Mouse (Mus musculus) testis, adult 2 months (tissue): ENCODE results near the gene Poc5. TPM values are rescaled to one million over a fixed set of nuclear protein-coding genes. Genes with fewer than 3 reads are reported as not detected.
A peak's percentile ranks its signal among the peaks of the same experiment; 100 is the strongest.

Source experiments
- H3K27ac ChIP-seq: fragments of 200-500 bp; 2 replicates; pipeline ENCODE4 v1.5.1; 2012; ENCODE audit warnings: low read depth, low read length; ENCODE audit not compliant: control insufficient read depth, insufficient read depth
- H3K27me3 ChIP-seq: fragments of 200-500 bp; 2 replicates; pipeline ENCODE4 v1.6.1; 2012; ENCODE audit warnings: mild to moderate bottlenecking, low read length, moderate library complexity; ENCODE audit not compliant: control insufficient read depth, insufficient read depth
- H3K36me3 ChIP-seq: fragments of 200-500 bp; 2 replicates; pipeline ENCODE4 v1.6.1; 2012; ENCODE audit warnings: mild to moderate bottlenecking, low read length; ENCODE audit not compliant: control insufficient read depth, insufficient read depth
- H3K4me1 ChIP-seq: fragments of 200-500 bp; 2 replicates; pipeline ENCODE4 v1.6.1; 2012; ENCODE audit warnings: low read length; ENCODE audit not compliant: control insufficient read depth, insufficient read depth
- H3K4me3 ChIP-seq: fragments of 200-500 bp; 2 replicates; pipeline ENCODE4 v1.5.1; 2012; ENCODE audit warnings: low read depth, mild to moderate bottlenecking, low read length, moderate library complexity, mixed read lengths; ENCODE audit not compliant: control insufficient read depth
- CTCF ChIP-seq: fragments of 200-500 bp; IDR thresholded peaks from 2 replicates; pipeline ENCODE4 v1.5.1; 2012; ENCODE audit warnings: low read depth, mild to moderate bottlenecking, inconsistent platforms, low read length, moderate library complexity; ENCODE audit not compliant: control insufficient read depth, insufficient read depth, insufficient replicate concordance
- POLR2A ChIP-seq: fragments of 200-500 bp; IDR thresholded peaks from 2 replicates; pipeline ENCODE4 v1.6.1; 2012; ENCODE audit warnings: low read depth, mild to moderate bottlenecking, inconsistent platforms, low read length, moderate library complexity; ENCODE audit not compliant: control insufficient read depth
- polyA plus RNA-seq: library from polyadenylated mRNA; depleted of rRNA; stranded (reverse); fragments of >200 nt; gene quantifications from 2 replicates; pipeline ENCODE4 v1.2.3, GENCODE M21; 2012

The Poc5 gene
- polyA plus RNA-seq, 1 experiment: 16.2 TPM

DNA sequence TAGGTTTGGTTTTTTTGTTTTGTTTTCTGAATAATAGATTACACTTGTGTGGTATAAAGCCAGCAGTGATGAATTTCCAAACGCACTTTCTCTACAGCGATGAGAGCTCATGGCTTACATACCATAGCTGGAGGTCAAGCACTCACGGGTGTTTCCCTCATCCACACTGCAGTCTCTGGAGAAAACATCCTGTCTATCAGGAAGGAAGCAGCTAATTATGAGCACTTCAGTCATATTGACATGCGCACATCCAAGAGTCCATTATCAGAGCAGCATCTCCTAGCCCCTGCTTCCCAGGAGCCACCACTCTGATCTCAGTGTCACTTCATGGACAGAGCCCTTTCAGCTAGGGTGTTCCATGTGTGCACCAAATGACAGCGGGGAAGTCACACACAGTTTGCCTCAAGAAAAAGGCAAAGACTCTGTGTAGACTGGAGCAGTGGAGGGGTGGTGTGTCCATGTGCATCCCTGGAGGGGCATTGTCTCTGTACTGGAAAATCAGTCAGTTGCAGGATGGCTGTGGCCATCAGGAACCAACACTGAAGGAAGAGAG lies 29.2 kb downstream of the Poc5 start:
- H3K27ac ChIP-seq: peak overlapping the region; percentile 81
- H3K4me3 ChIP-seq: no peak overlapping the region
- no peak for TF ChIP-seq POLR2A
- no peak for TF ChIP-seq CTCF
- H3K27me3 ChIP-seq: no peaks in the 10 kb centered on the region
- H3K4me1 ChIP-seq: peaks cover 5% of the 10 kb centered on the region; the same call in 1 of the 2 replicates
- H3K36me3 ChIP-seq: no peaks in the 10 kb centered on the region

DNA sequence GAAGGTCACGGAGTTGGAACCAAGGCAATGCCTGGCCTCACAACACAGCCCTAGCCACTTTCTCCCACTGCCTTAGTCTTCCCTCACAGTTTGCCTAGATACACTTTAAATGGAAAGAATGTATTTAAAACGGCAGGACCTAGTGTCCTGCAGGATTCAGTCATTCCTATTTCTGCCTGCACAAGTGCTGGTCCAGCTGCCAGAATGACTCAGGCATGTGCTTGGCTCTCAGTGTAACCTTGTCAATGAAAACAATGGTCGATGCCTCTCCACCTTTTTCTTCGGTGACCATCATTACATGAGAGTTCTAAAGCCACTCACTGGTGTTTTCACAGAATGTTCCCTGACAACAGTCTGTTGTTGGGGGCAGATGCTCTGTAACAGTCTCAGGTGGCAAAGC lies 30.4 kb downstream of the Poc5 start:
- no peak overlapping the region for H3K27ac ChIP-seq
- H3K36me3 ChIP-seq: no peaks in the 10 kb centered on the region
- no peak overlapping the region for H3K4me3 ChIP-seq
- TF ChIP-seq POLR2A (no peak), CTCF (no peak)
- H3K4me1 ChIP-seq: peaks cover 5% of the 10 kb centered on the region; the same call in 1 of the 2 replicates
- H3K27me3 ChIP-seq: no peaks in the 10 kb centered on the region

DNA sequence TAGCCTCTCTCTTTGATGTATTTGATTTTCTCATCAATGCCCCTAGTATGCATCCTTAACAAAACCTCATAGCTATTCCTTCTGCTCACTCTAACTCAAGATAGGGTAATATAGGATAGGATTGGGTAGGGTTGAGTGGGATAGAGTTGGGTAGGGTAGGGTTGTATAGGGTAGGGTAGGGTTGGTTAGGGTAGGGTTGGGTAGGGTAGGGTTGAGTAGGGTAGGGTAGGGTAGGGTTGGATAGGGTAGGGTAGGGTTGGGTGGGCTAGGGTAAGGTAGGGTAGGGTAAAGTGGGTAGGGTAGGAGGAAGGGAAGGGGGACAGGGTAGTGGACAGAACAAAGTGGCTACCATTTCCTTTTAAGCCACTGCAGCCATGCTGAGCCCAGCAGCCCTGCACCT lies 33.1 kb downstream of the Poc5 start:
- Histone ChIP-seq H3K36me3 (no peaks in the 10 kb centered on the region), H3K4me3 (no peak overlapping the region), H3K27me3 (no peaks in the 10 kb centered on the region), H3K27ac (no peak overlapping the region), H3K4me1 (peaks cover 4% of the 10 kb centered on the region; the same call in 1 of the 2 replicates)
- TF ChIP-seq POLR2A: no peak
- no peak for TF ChIP-seq CTCF

DNA sequence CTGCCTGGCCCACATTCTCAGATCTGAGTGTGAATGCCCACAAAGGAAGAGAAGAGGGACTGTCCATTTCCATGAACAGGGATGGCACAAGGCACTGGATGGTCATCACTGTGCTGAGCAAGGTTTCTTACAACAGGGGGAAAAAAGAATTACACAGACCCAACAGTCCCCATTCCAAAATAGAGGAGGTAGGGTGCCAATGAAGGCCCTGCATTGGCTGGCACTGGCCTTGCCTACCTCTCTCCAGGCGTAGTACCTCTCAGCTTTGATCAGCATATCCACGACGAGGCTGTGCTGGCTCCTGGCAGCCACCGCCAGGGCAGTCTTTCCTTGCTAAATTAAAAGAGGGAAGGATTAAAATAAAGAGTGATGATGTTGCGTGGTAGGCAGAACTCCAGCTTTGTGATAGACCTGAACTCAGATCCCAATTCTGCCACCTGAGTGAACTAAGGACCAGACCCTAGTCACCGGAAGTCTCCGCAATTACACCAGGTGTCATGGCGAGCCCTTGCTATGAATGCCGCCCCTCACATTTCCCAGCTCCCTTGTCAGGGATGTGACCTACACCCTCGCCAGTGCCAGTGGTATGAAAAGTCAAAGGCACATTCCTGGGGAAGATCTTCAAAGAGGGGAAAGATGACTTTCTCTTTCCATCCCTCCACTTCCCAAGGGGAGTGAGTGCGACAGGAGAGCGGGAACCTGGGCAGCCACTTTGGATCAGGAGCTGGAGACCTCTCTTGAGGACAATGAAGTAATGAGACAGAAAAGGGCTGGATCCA lies 36.6 kb downstream of the Poc5 start:
- Histone ChIP-seq H3K4me1 (no peaks in the 10 kb centered on the region), H3K36me3 (no peaks in the 10 kb centered on the region), H3K27me3 (no peaks in the 10 kb centered on the region), H3K27ac (no peak overlapping the region), H3K4me3 (no peak overlapping the region)
- TF ChIP-seq CTCF (no peak), POLR2A (no peak)

DNA sequence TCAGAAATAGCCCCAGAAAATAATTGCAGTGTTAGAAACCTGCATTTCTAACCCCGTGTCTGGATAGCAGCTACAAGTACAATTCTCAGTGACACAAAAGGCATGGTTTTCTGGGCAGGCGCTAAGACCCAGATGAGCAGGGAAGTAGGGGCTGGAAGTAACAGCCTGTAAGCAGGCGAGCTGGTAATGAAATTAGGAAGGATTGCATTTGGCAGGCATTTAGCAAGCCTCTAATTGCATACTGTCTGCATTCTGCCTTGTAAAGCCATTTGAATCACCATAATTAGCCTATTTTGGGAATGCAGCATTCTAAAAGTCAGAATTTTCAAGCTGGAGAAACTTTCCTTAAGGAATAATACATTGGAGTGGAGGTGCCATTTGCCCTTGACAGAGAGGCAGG lies 38.0 kb downstream of the Poc5 start:
- no peak for TF ChIP-seq POLR2A
- TF ChIP-seq CTCF: no peak
- H3K4me3 ChIP-seq: no peak overlapping the region
- no peak overlapping the region for H3K27ac ChIP-seq
- H3K27me3 ChIP-seq: no peaks in the 10 kb centered on the region
- no peaks in the 10 kb centered on the region; the same call in 1 of the 2 replicates for H3K4me1 ChIP-seq
- H3K36me3 ChIP-seq: no peaks in the 10 kb centered on the region

DNA sequence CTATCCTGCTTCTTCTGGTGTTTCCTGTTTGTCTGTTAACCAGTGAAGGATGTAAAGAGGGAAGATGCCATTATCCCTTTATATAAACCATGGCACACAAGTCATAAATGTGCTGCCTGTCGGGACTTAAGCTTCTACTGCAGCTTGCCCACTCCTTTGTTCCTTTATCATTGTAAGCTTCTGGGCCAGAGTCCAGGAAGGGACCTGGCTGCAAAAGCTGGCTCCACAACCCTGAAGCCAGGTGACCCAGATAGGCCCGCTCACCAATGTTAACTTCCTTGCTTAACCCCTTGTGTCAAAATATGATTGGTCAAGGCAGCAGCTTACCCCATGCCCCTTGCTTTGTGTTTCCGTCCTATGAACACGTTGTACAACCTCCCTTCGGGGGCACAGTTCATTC lies 40.4 kb downstream of the Poc5 start:
- H3K36me3 ChIP-seq: no peaks in the 10 kb centered on the region
- H3K27me3 ChIP-seq: no peaks in the 10 kb centered on the region
- H3K4me3 ChIP-seq: no peak overlapping the region
- H3K27ac ChIP-seq: no peak overlapping the region
- TF ChIP-seq POLR2A (no peak), CTCF (no peak)
- H3K4me1 ChIP-seq: no peaks in the 10 kb centered on the region; the same call in 1 of the 2 replicates

DNA sequence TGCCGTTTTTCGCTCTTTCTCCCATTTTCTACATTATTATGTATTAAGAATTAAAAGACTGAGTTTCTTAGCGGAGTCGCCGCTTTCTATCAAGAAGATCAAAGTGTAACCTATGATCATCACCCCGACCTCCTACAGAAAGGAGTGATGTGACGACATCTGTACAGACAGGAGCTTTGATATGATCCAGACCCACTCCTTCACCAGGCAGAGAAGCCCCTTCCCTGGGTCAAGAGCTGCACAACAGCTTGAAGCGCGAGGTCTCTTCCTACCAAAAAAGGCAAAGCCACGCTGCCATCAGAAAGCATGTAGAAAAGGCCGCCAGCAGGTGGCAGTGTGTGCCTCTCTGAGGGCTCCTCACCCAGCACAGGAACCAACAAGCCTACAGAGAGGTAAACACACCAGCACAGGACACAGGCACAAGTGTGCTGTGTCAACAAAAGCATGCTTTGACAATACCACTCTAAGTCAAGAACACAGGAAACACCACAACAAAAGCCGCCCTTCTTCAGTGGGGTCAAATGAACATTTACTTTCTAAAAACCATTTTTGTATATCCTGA lies 43.6 kb downstream of the Poc5 start:
- TF ChIP-seq CTCF (peak; percentile 71; the same call in 1 of the 2 replicates), POLR2A (no peak)
- Histone ChIP-seq H3K27me3 (no peaks in the 10 kb centered on the region), H3K27ac (no peak overlapping the region), H3K36me3 (no peaks in the 10 kb centered on the region), H3K4me3 (no peak overlapping the region), H3K4me1 (no peaks in the 10 kb centered on the region; the same call in 1 of the 2 replicates)
